Mouse (Mus musculus) liver, embryonic 16.5 days (tissue): ENCODE measurements around the gene Coa6. TPM values are rescaled to one million over a fixed set of nuclear protein-coding genes. Genes with fewer than 3 reads are reported as not detected.

Experiments
- ATAC-seq: fragments of 200-750 bp; cut with Nextera tagmentation; 2 replicates; pipeline ENCODE4 v1.8.0; 2017; ENCODE audit warnings: low read depth, mild to moderate bottlenecking, moderate number of reproducible peaks, moderate library complexity
- H3K27ac ChIP-seq: fragments of 300-500 bp; sonication (generic); 2 replicates; pipeline ENCODE4 v1.5.1; 2014; ENCODE audit warnings: mild to moderate bottlenecking, low read length
- H3K27me3 ChIP-seq: fragments of 300-500 bp; sonication (generic); 2 replicates; pipeline ENCODE4 v1.6.1; 2014; ENCODE audit warnings: low read depth, low read length, mixed read lengths; ENCODE audit not compliant: control insufficient read depth, insufficient read depth
- H3K36me3 ChIP-seq: fragments of 300-500 bp; sonication (generic); 2 replicates; pipeline ENCODE4 v1.6.1; 2014; ENCODE audit warnings: mild to moderate bottlenecking; ENCODE audit not compliant: control insufficient read depth, insufficient read depth
- H3K4me1 ChIP-seq: fragments of 300-500 bp; sonication (generic); 2 replicates; pipeline ENCODE4 v1.6.1; 2014; ENCODE audit warnings: low read depth, low read length, mixed read lengths; ENCODE audit not compliant: control insufficient read depth
- H3K4me2 ChIP-seq: fragments of 300-500 bp; sonication (generic); 2 replicates; pipeline ENCODE4 v1.6.1; 2014; ENCODE audit warnings: low read depth, low read length, mixed read lengths
- H3K4me3 ChIP-seq: fragments of 300-500 bp; sonication (generic); 2 replicates; pipeline ENCODE4 v1.5.1; 2014; ENCODE audit warnings: low read depth, mild to moderate bottlenecking, low read length
- H3K9ac ChIP-seq: fragments of 300-500 bp; sonication (generic); 2 replicates; pipeline ENCODE4 v1.6.1; 2014; ENCODE audit warnings: low read depth, low read length
- H3K9me3 ChIP-seq: fragments of 300-500 bp; sonication (generic); replicated peaks from 2 replicates; pipeline ENCODE4 v1.6.1; 2016; ENCODE audit warnings: low read length; ENCODE audit not compliant: control insufficient read depth
- WGBS: fragments of 180-500 bp; shearing (Covaris S2); extraction: QIAGEN DNeasy Blood & Tissue Kit; methylation state at CpG from one replicate; pipeline ENCODE4 v1.1.7; 2014; ENCODE audit not compliant: insufficient replicate concordance; 5-methylcytosine and 5-hydroxymethylcytosine counted together
- polyA plus RNA-seq: library from polyadenylated mRNA; unstranded; fragments of >200 nt; fragmentation: Nextera tagmentation; extraction: Ambion mirVana; gene quantifications from 2 replicates; pipeline ENCODE4 v1.2.1, GENCODE M21; 2015

Gene Coa6
- polyA plus RNA-seq, 1 experiment from 2014 or later, result 31.8 TPM

GRCm38 (mm10) chr8:126438937-126439336, 16.6 kb downstream of the Coa6 start:
- H3K27me3 ChIP-seq, result no peaks in the 10 kb centered on the region
- H3K4me2 ChIP-seq, result no peak overlapping the region
- peaks cover 6% of the 10 kb centered on the region for H3K36me3 ChIP-seq
- ATAC-seq, result no peak
- no peak overlapping the region for H3K27ac ChIP-seq
- no peaks in the 10 kb centered on the region for H3K9me3 ChIP-seq
- H3K9ac ChIP-seq, result no peak overlapping the region
- H3K4me3 ChIP-seq, result no peak overlapping the region
- no peaks in the 10 kb centered on the region for H3K4me1 ChIP-seq
- WGBS, result 64% methylated on average over 2 of the region's 2 CpGs

- Histone ChIP-seq H3K9me3 (no peaks in the 10 kb centered on the region), H3K27me3 (no peaks in the 10 kb centered on the region), H3K36me3 (peaks cover 15% of the 10 kb centered on the region), H3K4me1 (no peaks in the 10 kb centered on the region), H3K4me2 (no peak overlapping the region), H3K9ac (no peak overlapping the region), H3K27ac (no peak overlapping the region), H3K4me3 (no peak overlapping the region)
- no peak for ATAC-seq
- WGBS, result 83% methylated on average over 8 of the region's 8 CpGs
Observed at GRCm38 (mm10) chr8:126451158-126451557, 28.8 kb downstream of the Coa6 start.

GRCm38 (mm10) chr8:126455383-126455782, 33.1 kb downstream of the Coa6 start:
- H3K36me3 ChIP-seq, result peaks cover 16% of the 10 kb centered on the region
- H3K4me3 ChIP-seq, result no peak overlapping the region
- H3K27me3 ChIP-seq, result no peaks in the 10 kb centered on the region
- 73% methylated on average over 7 of the region's 7 CpGs for WGBS
- H3K9ac ChIP-seq, result no peak overlapping the region
- H3K9me3 ChIP-seq, result no peaks in the 10 kb centered on the region
- H3K27ac ChIP-seq, result no peak overlapping the region
- no peak overlapping the region for H3K4me2 ChIP-seq
- no peak for ATAC-seq
- no peaks in the 10 kb centered on the region for H3K4me1 ChIP-seq

- ATAC-seq, result no peak
- Histone ChIP-seq H3K9me3 (no peaks in the 10 kb centered on the region), H3K27ac (no peak overlapping the region), H3K27me3 (no peaks in the 10 kb centered on the region), H3K4me1 (peaks cover 4% of the 10 kb centered on the region; the same call in 1 of the 2 replicates), H3K4me2 (no peak overlapping the region), H3K36me3 (peaks cover 4% of the 10 kb centered on the region), H3K4me3 (no peak overlapping the region), H3K9ac (no peak overlapping the region)
- WGBS, result 46% methylated on average over 3 of the region's 3 CpGs
Observed at GRCm38 (mm10) chr8:126460274-126460673, 38.0 kb downstream of the Coa6 start.

- no peaks in the 10 kb centered on the region for H3K27me3 ChIP-seq
- no peak overlapping the region for H3K27ac ChIP-seq
- WGBS, result 55% methylated on average over 7 of the region's 7 CpGs
- H3K9ac ChIP-seq, result no peak overlapping the region
- no peak overlapping the region for H3K4me3 ChIP-seq
- ATAC-seq, result peak; percentile 63
- H3K4me1 ChIP-seq, result peaks cover 4% of the 10 kb centered on the region; the same call in 1 of the 2 replicates
- no peaks in the 10 kb centered on the region for H3K9me3 ChIP-seq
- no peak overlapping the region for H3K4me2 ChIP-seq
- peaks cover 7% of the 10 kb centered on the region for H3K36me3 ChIP-seq
Observed at GRCm38 (mm10) chr8:126461735-126462134, 39.4 kb downstream of the Coa6 start.

- peak; percentile 56 for ATAC-seq
- H3K9me3 ChIP-seq, result no peaks in the 10 kb centered on the region
- no peaks in the 10 kb centered on the region for H3K27me3 ChIP-seq
- H3K4me1 ChIP-seq, result peaks cover 4% of the 10 kb centered on the region; the same call in 1 of the 2 replicates
- H3K4me3 ChIP-seq, result no peak overlapping the region
- H3K4me2 ChIP-seq, result no peak overlapping the region
- 59% methylated on average over 7 of the region's 7 CpGs for WGBS
- H3K27ac ChIP-seq, result no peak overlapping the region
- H3K9ac ChIP-seq, result no peak overlapping the region
- peaks cover 7% of the 10 kb centered on the region for H3K36me3 ChIP-seq
Observed at GRCm38 (mm10) chr8:126464071-126464470, 41.8 kb downstream of the Coa6 start.

GRCm38 (mm10) chr8:126473802-126474298, 51.5 kb downstream of the Coa6 start:
- Histone ChIP-seq H3K4me1 (peaks cover 9% of the 10 kb centered on the region), H3K9me3 (no peaks in the 10 kb centered on the region), H3K36me3 (no peaks in the 10 kb centered on the region), H3K27me3 (peaks cover 3% of the 10 kb centered on the region), H3K9ac (peak overlapping the region; percentile 71), H3K27ac (peak overlapping the region; percentile 29), H3K4me2 (peak overlapping the region; percentile 80), H3K4me3 (peak overlapping the region; percentile 76)
- WGBS, result 7% methylated on average over 16 of the region's 16 CpGs
- peak; percentile 60 for ATAC-seq

- Histone ChIP-seq H3K9ac (peak within 1 kb of the TSS; percentile 71), H3K4me1 (peaks cover 10% of the 10 kb centered on the region), H3K4me3 (peak within 1 kb of the TSS; percentile 76), H3K27ac (peak within 1 kb of the TSS; percentile 44), H3K4me2 (peak within 1 kb of the TSS; percentile 80), H3K9me3 (no peaks in the 10 kb centered on the region), H3K27me3 (peaks cover 3% of the 10 kb centered on the region), H3K36me3 (no peaks in the 10 kb centered on the region)
- under 1% methylated on average over 123 of the region's 124 CpGs for WGBS
- peak; percentile 85 for ATAC-seq
Observed at GRCm38 (mm10) chr8:126474299-126475187, 52.2 kb downstream of the Coa6 start, which contains the start of gene Tarbp1. Tarbp1 (minus strand) TSS chr8:126475065.
